8 mouse cellular contexts compared by ENCODE assay signal in the genomic region with DNA sequence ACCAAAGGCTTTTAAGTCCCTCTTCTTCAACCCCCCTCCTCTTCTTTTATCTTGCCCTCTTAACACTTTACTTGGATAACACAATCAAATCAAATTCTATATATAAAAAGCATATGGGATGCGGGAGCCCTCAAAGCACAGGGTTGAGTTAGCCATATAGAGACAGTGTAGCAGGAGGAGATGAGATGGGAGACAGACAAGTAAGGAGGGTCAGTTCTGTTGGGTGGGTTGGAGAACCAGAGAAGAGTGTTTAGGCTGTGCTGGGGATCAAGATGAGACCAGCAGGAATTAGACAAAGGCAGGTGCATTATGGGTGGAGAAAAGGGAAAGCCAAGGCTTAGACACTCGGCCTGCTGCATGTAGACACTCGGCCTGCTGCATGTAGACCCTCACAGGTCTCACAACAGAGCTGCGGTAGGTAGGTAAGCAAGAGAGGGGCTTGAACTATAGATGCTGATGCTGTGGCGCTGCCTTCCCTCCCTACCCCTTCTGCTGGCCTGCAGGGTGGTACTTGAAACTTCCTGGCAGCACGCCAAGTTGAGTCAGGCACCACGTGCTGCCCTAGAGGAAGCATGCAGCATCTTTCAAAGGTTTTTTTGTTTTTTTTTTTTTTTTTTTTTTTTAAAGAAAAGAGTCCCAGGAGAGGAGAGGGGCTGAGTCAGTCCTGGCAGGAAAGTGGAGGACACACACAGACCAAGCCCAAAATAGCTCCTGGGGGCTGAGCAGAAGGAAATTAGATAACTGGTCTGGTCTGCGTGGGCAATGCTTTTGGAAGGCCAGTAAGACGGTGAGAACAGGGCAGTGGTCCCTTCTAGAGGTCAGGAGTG.
DNase-seq lines count a peak whose midpoint lies in the region; ATAC-seq and TF ChIP-seq lines count a peak whose summit lies in the region.

No protein-coding gene starts in this region.

- H3K9me3 ChIP-seq in ES-Bruce4 (replicated peaks; ENCODE audit: control insufficient read depth, insufficient read depth, low read length, poor library complexity, severe bottlenecking), result no peaks in the 10 kb centered on the region
- H3K9me3 ChIP-seq in intestine, embryonic 15.5 days, result no peaks in the 10 kb centered on the region
- H3K9me3 ChIP-seq in lung, embryonic 16.5 days (ENCODE audit: control insufficient read depth, low read length), result no peaks in the 10 kb centered on the region

- no peak overlapping the region for H3K4me2 ChIP-seq in intestine, embryonic 15.5 days (replicated peaks)
- H3K4me2 ChIP-seq in lung, embryonic 16.5 days (ENCODE audit: low read depth, low read length), result no peak overlapping the region

- no peak for TF ChIP-seq EP300 in ES-Bruce4 (IDR thresholded peaks at IDR 0.05; ENCODE audit: insufficient read depth, low read depth, low read length)

- DNase-seq in 416B (ENCODE audit: low read depth), result peak; percentile 92
- DNase-seq in cerebellum, postnatal 14 days, result peak; percentile 69 to 80
- DNase-seq in gastrocnemius, postnatal 25 days, result peak; percentile 53
- peak; percentile 42 for DNase-seq in right cerebral cortex, adult 18-20 months
- DNase-seq in T-cell, adult 2 months (ENCODE audit: low spot score), result no peak

- no peaks in the 10 kb centered on the region for H3K36me3 ChIP-seq in ES-Bruce4 (ENCODE audit: control insufficient read depth, insufficient read depth, low read length, poor library complexity, severe bottlenecking)
- H3K36me3 ChIP-seq in intestine, embryonic 15.5 days, result no peaks in the 10 kb centered on the region
- no peaks in the 10 kb centered on the region for H3K36me3 ChIP-seq in lung, embryonic 16.5 days (ENCODE audit: control insufficient read depth, insufficient read depth, low read length)

- peaks cover 10% of the 10 kb centered on the region for H3K4me1 ChIP-seq in ES-Bruce4 (ENCODE audit: control insufficient read depth, insufficient read depth, low read length)
- H3K4me1 ChIP-seq in intestine, embryonic 15.5 days (replicated peaks), result peaks cover 9% of the 10 kb centered on the region
- H3K4me1 ChIP-seq in lung, embryonic 16.5 days (replicated peaks; ENCODE audit: control insufficient read depth, insufficient read depth, low read length), result peaks cover 30% of the 10 kb centered on the region

- no peak for TF ChIP-seq POLR2A in ES-Bruce4 (IDR thresholded peaks at IDR 0.05; ENCODE audit: insufficient read depth, low read length)

- no peak overlapping the region for H3K4me3 ChIP-seq in ES-Bruce4 (ENCODE audit: low read depth, low read length)
- no peak overlapping the region for H3K4me3 ChIP-seq in intestine, embryonic 15.5 days (replicated peaks)
- H3K4me3 ChIP-seq in lung, embryonic 16.5 days (ENCODE audit: low read length), result no peak overlapping the region

- no peaks in the 10 kb centered on the region for H3K27me3 ChIP-seq in ES-Bruce4 (ENCODE audit: control insufficient read depth, insufficient read depth, low read length, poor library complexity, severe bottlenecking)
- H3K27me3 ChIP-seq in intestine, embryonic 15.5 days (replicated peaks), result no peaks in the 10 kb centered on the region
- H3K27me3 ChIP-seq in lung, embryonic 16.5 days (ENCODE audit: control insufficient read depth, insufficient read depth, low read depth, low read length), result no peaks in the 10 kb centered on the region

- no peak for TF ChIP-seq CTCF in ES-Bruce4 (IDR thresholded peaks at IDR 0.05; ENCODE audit: low read depth, low read length)

- H3K27ac ChIP-seq in ES-Bruce4 (ENCODE audit: insufficient read depth, low read length), result peak overlapping the region; percentile 72
- no peak overlapping the region; the same call in 1 of the 2 replicates for H3K27ac ChIP-seq in intestine, embryonic 15.5 days
- peak overlapping the region; percentile 56 for H3K27ac ChIP-seq in lung, embryonic 16.5 days (ENCODE audit: low read length)

- WGBS in intestine, embryonic 15.5 days, result 44% methylated on average over 9 of the region's 9 CpGs
- WGBS in lung, embryonic 16.5 days, result 28% methylated on average over 9 of the region's 9 CpGs

- peak; percentile 52 for ATAC-seq in intestine, embryonic 15.5 days
- ATAC-seq in lung, embryonic 16.5 days (ENCODE audit: low read depth), result peak; percentile 82

- 0 out of 2 replicates have a peak overlapping the region, but pooled peaks have one; percentile 46 for H3K9ac ChIP-seq in ES-Bruce4 (ENCODE audit: low read depth, poor library complexity, severe bottlenecking)
- no peak overlapping the region for H3K9ac ChIP-seq in intestine, embryonic 15.5 days
- peak overlapping the region; percentile 17; the same call in 1 of the 2 replicates for H3K9ac ChIP-seq in lung, embryonic 16.5 days (ENCODE audit: low read length)
